Mouse (Mus musculus): ENCODE measurements at regions not wholly inside any gene's neighbourhood (a gene's known extent, or its start where the extent isn't known, plus 50 kb on each side); places are given as distances from the start of the nearest gene placed in this dataset.

DNA sequence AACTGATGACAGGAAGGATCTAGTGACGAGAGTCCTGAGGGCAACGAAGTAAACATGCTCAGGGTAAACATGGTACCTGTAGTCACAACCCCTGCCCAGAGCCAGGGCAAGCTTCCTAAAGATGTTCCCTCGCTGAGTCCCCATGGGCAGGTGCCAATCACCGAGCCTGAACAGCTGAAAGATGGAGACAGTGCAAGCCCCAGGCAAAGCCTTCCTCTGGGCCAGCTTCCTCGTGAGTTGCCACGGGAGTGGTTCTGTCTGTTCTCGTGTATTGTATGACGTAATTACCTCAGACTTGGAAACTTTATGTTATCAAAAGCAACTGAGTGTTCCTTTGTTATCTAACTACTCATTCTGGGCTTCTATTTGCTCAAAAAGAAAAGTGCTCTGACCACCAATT is 147.4 kb downstream of the Ifng start:
- TF ChIP-seq POLR2A (IDR thresholded peaks at IDR 0.05; ENCODE audit: low read depth, low read length) (no peak), CTCF (IDR thresholded peaks at IDR 0.05; ENCODE audit: borderline replicate concordance, insufficient read depth, low read length) (no peak)
